ENCODE assay signal across 8 mouse cellular contexts in genomic region chr4:156203001-156203412, GRCm38 (mm10). TPM values are rescaled to one million over a fixed set of nuclear protein-coding genes. Genes with fewer than 3 reads are reported as not detected.
DNase-seq lines count a peak whose midpoint lies in the region; ATAC-seq and TF ChIP-seq lines count a peak whose summit lies in the region.

TSS of gene AW011738 (plus strand) at chr4:156203304.

- TF ChIP-seq CTCF in cerebellum, adult 2 months (IDR thresholded peaks at IDR 0.05; ENCODE audit: borderline replicate concordance, insufficient read depth, low read depth, low read length), result no peak

- ATAC-seq in forebrain, embryonic 15.5 days (replicated peaks), result peak; percentile 71
- ATAC-seq in hematopoietic stem cell, adult 5-6 weeks (replicated peaks in 1 of 2; ENCODE audit: insufficient read depth in 1 of 2, low FRiP score in 2 of 2, low TSS enrichment in 1 of 2, low read depth in 1 of 2, poor library complexity in 2 of 2, severe bottlenecking in 2 of 2), result peak; percentile 79 to 84

- TF ChIP-seq POLR2A in cerebellum, adult 2 months (IDR thresholded peaks at IDR 0.05; ENCODE audit: borderline replicate concordance, insufficient read depth, low read length), result peak; percentile 49

- peak within 1 kb of the TSS; percentile 93 for H3K4me2 ChIP-seq in forebrain, embryonic 15.5 days (replicated peaks)

- H3K9ac ChIP-seq in forebrain, embryonic 15.5 days (replicated peaks), result peak within 1 kb of the TSS; percentile 56

- H3K79me2 ChIP-seq in macrophage (ENCODE audit: inconsistent target), result peaks cover 41% of the 10 kb centered on the region

- peak; percentile 63 for DNase-seq in layer of hippocampus, adult 11-12 months (ENCODE audit: low spot score)
- no peak for DNase-seq in layer of hippocampus, adult 8-10 months (ENCODE audit: low spot score in 2 of 2)
- peak; percentile 78 to 86 for DNase-seq in cerebellum, adult 2 months
- DNase-seq in layer of hippocampus, postnatal 14 days (ENCODE audit: low spot score in 2 of 2), result peak; percentile 34 to 61
- peak; percentile 73 for DNase-seq in right cerebral cortex, postnatal 14 days

- no peaks in the 10 kb centered on the region for H3K9me3 ChIP-seq in forebrain, embryonic 15.5 days

- H3K36me3 ChIP-seq in forebrain, embryonic 15.5 days, result no peaks in the 10 kb centered on the region
- 0 out of 2 replicates have a peak, but pooled peaks cover 6% of the 10 kb centered on the region for H3K36me3 ChIP-seq in macrophage (ENCODE audit: inconsistent target)

- no peaks in the 10 kb centered on the region for H3K27me3 ChIP-seq in cerebellum, adult 2 months (ENCODE audit: control insufficient read depth, insufficient read depth, low read length)
- no peaks in the 10 kb centered on the region; the same call in 1 of the 2 replicates for H3K27me3 ChIP-seq in forebrain, embryonic 15.5 days

- H3K4me1 ChIP-seq in cerebellum, adult 2 months (ENCODE audit: control insufficient read depth, insufficient read depth, low read length), result peaks cover 13% of the 10 kb centered on the region; the same call in 1 of the 2 replicates
- peaks cover 27% of the 10 kb centered on the region for H3K4me1 ChIP-seq in forebrain, embryonic 15.5 days

- H3K27ac ChIP-seq in cerebellum, adult 2 months (ENCODE audit: insufficient read depth, low read length), result peak within 1 kb of the TSS; percentile 68
- H3K27ac ChIP-seq in forebrain, embryonic 15.5 days (replicated peaks), result peak within 1 kb of the TSS; percentile 53
- H3K27ac ChIP-seq in macrophage, result no peak within 1 kb of the TSS

- H3K4me3 ChIP-seq in cerebellum, adult 2 months (replicated peaks; ENCODE audit: insufficient read depth, low read depth, low read length), result peak within 1 kb of the TSS; percentile 84
- H3K4me3 ChIP-seq in forebrain, embryonic 15.5 days, result peak within 1 kb of the TSS; percentile 54
- H3K4me3 ChIP-seq in macrophage (ENCODE audit: inconsistent target), result peak within 1 kb of the TSS; percentile 42

- WGBS in cerebellum, adult 2 months, result under 1% methylated on average over 34 of the region's 39 CpGs
- WGBS in forebrain, embryonic 15.5 days, result under 1% methylated on average over 37 of the region's 39 CpGs
- 1% methylated on average over 21 of the region's 39 CpGs for WGBS in macrophage (ENCODE audit: missing documents)

RNA-seq across cellular contexts. Expression of gene AW011738, which starts in this region (rescaled TPM):
- 1 to 10 TPM; 5.9 to 7.3 (median 6.3) TPM for total RNA-seq in layer of hippocampus, adult 8-10 months (2022)
- 6.6 and 6.8 TPM in 2 replicates for polyA plus RNA-seq in cerebellum, adult 2 months (2012; rRNA removed)
- 4.2 and 4.3 TPM in 2 replicates for polyA plus RNA-seq in forebrain, embryonic 15.5 days (2015; fragmentation: Nextera tagmentation; extraction: Ambion mirVana)
- 1.9 and 2.6 TPM in 2 replicates for total RNA-seq in hematopoietic stem cell, adult 5-6 weeks (2017)
- total RNA-seq in layer of hippocampus, postnatal 14 days (2021), result 1 to 10 TPM; 6.5 to 6.7 TPM
- total RNA-seq in macrophage (2018; cell fraction: chromatin; rRNA removed), result 10 to 100 TPM in 14 of 26 experiments, 1 to 10 TPM in 12; 1.3 to 27.5 (median 13.3) TPM
- total RNA-seq in macrophage (2018; cell fraction: cytosol; rRNA removed), result 10 to 100 TPM in 2 of 26 experiments, 1 to 10 TPM in 24; 1.3 to 12.4 (median 6.7) TPM
- total RNA-seq in macrophage (2018; cell fraction: nucleus; rRNA removed), result 10 to 100 TPM in 17 of 26 experiments, 1 to 10 TPM in 9; 1.6 to 46.6 (median 18.6) TPM
- polyA plus RNA-seq in macrophage (2018), result 0.53 to 3.8 TPM (median 0.88 TPM) in 3 replicates

Comparison
In these comparisons a context has a peak if more than half of its experiments do, and no peak if none do; other contexts are left out.
1. DNase-seq: peak in layer of hippocampus, adult 11-12 months (single experiment), cerebellum, adult 2 months (2 of 2), layer of hippocampus, postnatal 14 days (2 of 2) and right cerebral cortex, postnatal 14 days (single experiment); none in layer of hippocampus, adult 8-10 months (0 of 2).
2. Peak in every context shown above with its lines, with median percentiles within 50 percentile points of each other: H3K4me3 ChIP-seq.